Mouse (Mus musculus): ENCODE results near the gene Tob2. TPM values are rescaled to one million over a fixed set of nuclear protein-coding genes. Genes with fewer than 3 reads are reported as not detected.

The Tob2 gene
- polyA plus RNA-seq, 1 experiment from 2014 or later: 25.3 TPM

GRCm38 (mm10) chr15:81809550-81809949, 49.0 kb downstream of the Tob2 start:
- Histone ChIP-seq H3K4me3 (ENCODE audit: low read length) (peak overlapping the region; percentile 79), H3K4me1 (ENCODE audit: control insufficient read depth, insufficient read depth, low read length) (peaks cover 28% of the 10 kb centered on the region), H3K4me2 (ENCODE audit: low read depth, low read length) (peak overlapping the region; percentile 77), H3K36me3 (ENCODE audit: control insufficient read depth, insufficient read depth, low read length) (no peaks in the 10 kb centered on the region), H3K9ac (ENCODE audit: low read depth, low read length) (peak overlapping the region; percentile 71), H3K9me3 (ENCODE audit: control insufficient read depth, low read length) (no peaks in the 10 kb centered on the region), H3K27ac (ENCODE audit: low read length) (peak overlapping the region; percentile 94), H3K27me3 (replicated peaks; ENCODE audit: control insufficient read depth, insufficient read depth, low read length) (no peaks in the 10 kb centered on the region)
- ATAC-seq: no peak
- WGBS: 29% methylated on average over 1 of the region's 1 CpGs

GRCm38 (mm10) chr15:81808799-81809198, 49.8 kb downstream of the Tob2 start:
- whole genome bisulfite sequencing: 75% methylated on average over 2 of the region's 2 CpGs
- H3K36me3 ChIP-seq (ENCODE audit: control insufficient read depth, insufficient read depth, low read length): no peaks in the 10 kb centered on the region
- no peak for ATAC-seq
- H3K4me3 ChIP-seq (ENCODE audit: low read length): no peak overlapping the region
- H3K27me3 ChIP-seq (replicated peaks; ENCODE audit: control insufficient read depth, insufficient read depth, low read length): no peaks in the 10 kb centered on the region
- no peaks in the 10 kb centered on the region for H3K9me3 ChIP-seq (ENCODE audit: control insufficient read depth, low read length)
- no peak overlapping the region for H3K4me2 ChIP-seq (ENCODE audit: low read depth, low read length)
- H3K4me1 ChIP-seq (ENCODE audit: control insufficient read depth, insufficient read depth, low read length): peaks cover 34% of the 10 kb centered on the region
- no peak overlapping the region for H3K27ac ChIP-seq (ENCODE audit: low read length)
- no peak overlapping the region for H3K9ac ChIP-seq (ENCODE audit: low read depth, low read length)

- Histone ChIP-seq H3K4me1 (ENCODE audit: control insufficient read depth, insufficient read depth, low read length) (peaks cover 41% of the 10 kb centered on the region), H3K9me3 (ENCODE audit: control insufficient read depth, low read length) (no peaks in the 10 kb centered on the region), H3K4me2 (ENCODE audit: low read depth, low read length) (no peak overlapping the region), H3K27ac (ENCODE audit: low read length) (no peak overlapping the region), H3K27me3 (replicated peaks; ENCODE audit: control insufficient read depth, insufficient read depth, low read length) (no peaks in the 10 kb centered on the region), H3K4me3 (ENCODE audit: low read length) (no peak overlapping the region), H3K36me3 (ENCODE audit: control insufficient read depth, insufficient read depth, low read length) (no peaks in the 10 kb centered on the region), H3K9ac (ENCODE audit: low read depth, low read length) (no peak overlapping the region)
- no peak for ATAC-seq
- WGBS: 77% methylated on average over 4 of the region's 4 CpGs
These were observed 51.8 kb downstream of the Tob2 start for GRCm38 (mm10) chr15:81806621-81807404.

- no peak for ATAC-seq
- Histone ChIP-seq H3K27ac (ENCODE audit: low read length) (0 out of 2 replicates have a peak overlapping the region, but pooled peaks have one; percentile 36), H3K9me3 (ENCODE audit: control insufficient read depth, low read length) (no peaks in the 10 kb centered on the region), H3K4me3 (ENCODE audit: low read length) (no peak overlapping the region), H3K4me2 (ENCODE audit: low read depth, low read length) (no peak overlapping the region), H3K36me3 (ENCODE audit: control insufficient read depth, insufficient read depth, low read length) (no peaks in the 10 kb centered on the region), H3K4me1 (ENCODE audit: control insufficient read depth, insufficient read depth, low read length) (peaks cover 43% of the 10 kb centered on the region), H3K9ac (ENCODE audit: low read depth, low read length) (no peak overlapping the region), H3K27me3 (replicated peaks; ENCODE audit: control insufficient read depth, insufficient read depth, low read length) (no peaks in the 10 kb centered on the region)
- WGBS: 58% methylated on average over 6 of the region's 6 CpGs
These were observed 53.0 kb downstream of the Tob2 start for GRCm38 (mm10) chr15:81805624-81806023.

- Histone ChIP-seq H3K27ac (ENCODE audit: low read length) (no peak overlapping the region; the same call in 1 of the 2 replicates), H3K36me3 (ENCODE audit: control insufficient read depth, insufficient read depth, low read length) (no peaks in the 10 kb centered on the region), H3K27me3 (replicated peaks; ENCODE audit: control insufficient read depth, insufficient read depth, low read length) (no peaks in the 10 kb centered on the region), H3K9me3 (ENCODE audit: control insufficient read depth, low read length) (no peaks in the 10 kb centered on the region), H3K9ac (ENCODE audit: low read depth, low read length) (no peak overlapping the region), H3K4me3 (ENCODE audit: low read length) (no peak overlapping the region), H3K4me2 (ENCODE audit: low read depth, low read length) (no peak overlapping the region), H3K4me1 (ENCODE audit: control insufficient read depth, insufficient read depth, low read length) (peaks cover 43% of the 10 kb centered on the region)
- 78% methylated on average over 3 of the region's 3 CpGs for WGBS
- ATAC-seq: no peak
These were observed 53.7 kb downstream of the Tob2 start for GRCm38 (mm10) chr15:81804883-81805282.

- Histone ChIP-seq H3K36me3 (ENCODE audit: control insufficient read depth, insufficient read depth, low read length) (no peaks in the 10 kb centered on the region), H3K4me1 (ENCODE audit: control insufficient read depth, insufficient read depth, low read length) (peaks cover 36% of the 10 kb centered on the region), H3K27me3 (replicated peaks; ENCODE audit: control insufficient read depth, insufficient read depth, low read length) (no peaks in the 10 kb centered on the region), H3K27ac (ENCODE audit: low read length) (no peak overlapping the region), H3K9ac (ENCODE audit: low read depth, low read length) (0 out of 2 replicates have a peak overlapping the region, but pooled peaks have one; percentile 36), H3K4me2 (ENCODE audit: low read depth, low read length) (no peak overlapping the region), H3K4me3 (ENCODE audit: low read length) (no peak overlapping the region), H3K9me3 (ENCODE audit: control insufficient read depth, low read length) (no peaks in the 10 kb centered on the region)
- no peak for ATAC-seq
- 76% methylated on average over 1 of the region's 1 CpGs for WGBS
These were observed 54.4 kb downstream of the Tob2 start for GRCm38 (mm10) chr15:81804172-81804571.

GRCm38 (mm10) chr15:81803425-81803951, 55.1 kb downstream of the Tob2 start:
- peaks cover 34% of the 10 kb centered on the region for H3K4me1 ChIP-seq (ENCODE audit: control insufficient read depth, insufficient read depth, low read length)
- peak overlapping the region; percentile 36 for H3K9ac ChIP-seq (ENCODE audit: low read depth, low read length)
- ATAC-seq: no peak
- H3K4me2 ChIP-seq (ENCODE audit: low read depth, low read length): peak overlapping the region; percentile 59
- H3K27me3 ChIP-seq (replicated peaks; ENCODE audit: control insufficient read depth, insufficient read depth, low read length): no peaks in the 10 kb centered on the region
- WGBS: 62% methylated on average over 4 of the region's 4 CpGs
- H3K27ac ChIP-seq (ENCODE audit: low read length): peak overlapping the region; percentile 75
- no peaks in the 10 kb centered on the region for H3K9me3 ChIP-seq (ENCODE audit: control insufficient read depth, low read length)
- H3K4me3 ChIP-seq (ENCODE audit: low read length): peak overlapping the region; percentile 43
- H3K36me3 ChIP-seq (ENCODE audit: control insufficient read depth, insufficient read depth, low read length): no peaks in the 10 kb centered on the region

- Histone ChIP-seq H3K9ac (ENCODE audit: low read depth, low read length) (peak overlapping the region; percentile 60), H3K36me3 (ENCODE audit: control insufficient read depth, insufficient read depth, low read length) (no peaks in the 10 kb centered on the region), H3K4me3 (ENCODE audit: low read length) (peak overlapping the region; percentile 43), H3K27ac (ENCODE audit: low read length) (peak overlapping the region; percentile 75), H3K4me1 (ENCODE audit: control insufficient read depth, insufficient read depth, low read length) (peaks cover 34% of the 10 kb centered on the region), H3K4me2 (ENCODE audit: low read depth, low read length) (peak overlapping the region; percentile 59), H3K9me3 (ENCODE audit: control insufficient read depth, low read length) (no peaks in the 10 kb centered on the region), H3K27me3 (replicated peaks; ENCODE audit: control insufficient read depth, insufficient read depth, low read length) (no peaks in the 10 kb centered on the region)
- ATAC-seq: peak; percentile 39
- 15% methylated on average over 8 of the region's 8 CpGs for WGBS
These were observed 55.6 kb downstream of the Tob2 start for GRCm38 (mm10) chr15:81802941-81803351.

- no peaks in the 10 kb centered on the region for H3K9me3 ChIP-seq (ENCODE audit: control insufficient read depth, low read length)
- H3K9ac ChIP-seq (ENCODE audit: low read depth, low read length): peak within 1 kb of the TSS; percentile 60
- peak within 1 kb of the TSS; percentile 75 for H3K27ac ChIP-seq (ENCODE audit: low read length)
- ATAC-seq: peak; percentile 98
- H3K4me2 ChIP-seq (ENCODE audit: low read depth, low read length): peak within 1 kb of the TSS; percentile 59
- no peaks in the 10 kb centered on the region for H3K27me3 ChIP-seq (replicated peaks; ENCODE audit: control insufficient read depth, insufficient read depth, low read length)
- H3K36me3 ChIP-seq (ENCODE audit: control insufficient read depth, insufficient read depth, low read length): no peaks in the 10 kb centered on the region
- 17% methylated on average over 19 of the region's 19 CpGs for WGBS
- peaks cover 34% of the 10 kb centered on the region for H3K4me1 ChIP-seq (ENCODE audit: control insufficient read depth, insufficient read depth, low read length)
- peak within 1 kb of the TSS; percentile 43 for H3K4me3 ChIP-seq (ENCODE audit: low read length)
These were observed 56.4 kb downstream of the Tob2 start, which contains the start of gene Tef for GRCm38 (mm10) chr15:81802001-81802890. TSS of gene Tef (plus strand) at chr15:81802421.

Data from intestine, embryonic 16.5 days (tissue).